Mouse (Mus musculus): Measurements from ENCODE around the gene Ddr2. TPM values are rescaled to one million over a fixed set of nuclear protein-coding genes. Genes with fewer than 3 reads are reported as not detected.

Gene Ddr2
- polyA plus RNA-seq, 1 experiment from 2014 or later, result 89.0 TPM

DNA sequence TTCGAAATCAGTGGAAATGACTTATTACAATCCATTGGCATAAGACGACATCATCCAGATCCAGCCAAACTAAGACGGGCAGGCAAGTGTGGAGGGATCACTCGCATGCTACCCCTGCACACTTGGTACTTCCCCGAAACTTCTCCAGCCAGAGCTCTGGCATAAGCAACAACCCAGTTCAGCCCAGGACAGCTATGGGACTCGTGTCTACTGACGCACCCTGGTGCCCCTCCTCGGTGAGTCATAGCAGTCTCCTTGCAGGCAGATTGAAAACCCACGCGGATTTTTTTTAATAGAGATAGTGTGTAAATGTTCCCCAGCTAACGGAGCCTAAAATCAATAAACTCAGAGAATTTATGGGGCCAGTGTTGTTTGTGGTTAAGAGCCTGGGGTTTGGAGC is 52.5 kb downstream of the Ddr2 start:
- H3K4me1 ChIP-seq, result peaks cover 14% of the 10 kb centered on the region
- H3K9ac ChIP-seq, result no peak overlapping the region
- H3K4me3 ChIP-seq (replicated peaks), result no peak overlapping the region
- H3K27ac ChIP-seq (replicated peaks), result no peak overlapping the region
- no peaks in the 10 kb centered on the region for H3K36me3 ChIP-seq
- WGBS, result 84% methylated on average over 11 of the region's 11 CpGs
- no peaks in the 10 kb centered on the region for H3K9me3 ChIP-seq (replicated peaks)
- ATAC-seq (ENCODE audit: insufficient number of reproducible peaks, low FRiP score, low TSS enrichment, low read depth), result no peak
- H3K4me2 ChIP-seq (replicated peaks), result no peak overlapping the region
- H3K27me3 ChIP-seq, result no peaks in the 10 kb centered on the region

DNA sequence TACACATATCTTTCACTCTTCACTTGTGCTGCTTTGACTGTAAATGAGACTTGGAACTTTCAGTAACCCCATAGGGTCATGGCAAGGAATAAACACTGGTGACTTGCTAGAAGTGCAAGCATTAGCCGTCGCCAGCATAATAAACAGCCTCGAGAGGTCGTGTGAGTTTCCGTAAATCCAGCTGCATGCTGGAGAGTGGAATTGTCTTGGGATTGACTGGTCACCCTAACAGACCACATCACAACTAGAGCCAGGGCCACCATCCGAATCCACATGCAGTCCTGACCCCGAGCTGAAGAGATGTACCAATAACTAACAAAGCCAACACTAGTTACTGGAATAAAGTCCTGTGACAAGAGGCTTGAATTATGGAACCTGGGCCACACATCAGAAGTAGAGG is 53.0 kb downstream of the Ddr2 start:
- Histone ChIP-seq H3K27ac (replicated peaks) (no peak overlapping the region; the same call in 1 of the 2 replicates), H3K9me3 (replicated peaks) (no peaks in the 10 kb centered on the region), H3K27me3 (no peaks in the 10 kb centered on the region), H3K36me3 (no peaks in the 10 kb centered on the region), H3K4me2 (replicated peaks) (no peak overlapping the region), H3K4me1 (peaks cover 19% of the 10 kb centered on the region), H3K9ac (no peak overlapping the region), H3K4me3 (replicated peaks) (no peak overlapping the region)
- 83% methylated on average over 7 of the region's 7 CpGs for WGBS
- ATAC-seq (ENCODE audit: insufficient number of reproducible peaks, low FRiP score, low TSS enrichment, low read depth), result no peak

DNA sequence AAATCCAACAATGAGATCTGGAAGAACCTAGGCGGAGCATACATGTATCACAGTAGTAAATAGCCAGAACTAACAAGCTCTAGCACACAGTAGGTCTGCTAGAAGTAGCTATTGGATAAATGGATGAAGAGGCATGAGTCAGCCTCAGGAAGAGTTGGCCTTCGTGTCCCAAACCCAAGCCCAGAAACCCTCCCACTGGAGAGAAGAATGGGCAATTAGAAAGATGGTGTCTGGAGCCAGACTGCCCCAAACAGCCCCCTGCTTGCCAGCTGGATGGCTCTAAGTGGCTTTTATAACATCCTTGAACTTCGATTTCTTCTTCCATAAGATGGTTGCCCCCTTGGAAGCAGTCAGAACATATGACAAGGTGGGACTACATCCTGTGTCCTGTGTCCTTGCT is 53.6 kb downstream of the Ddr2 start:
- H3K9me3 ChIP-seq (replicated peaks), result no peaks in the 10 kb centered on the region
- 83% methylated on average over 3 of the region's 3 CpGs for WGBS
- H3K4me2 ChIP-seq (replicated peaks), result no peak overlapping the region
- H3K36me3 ChIP-seq, result no peaks in the 10 kb centered on the region
- peak overlapping the region; percentile 17; the same call in 1 of the 2 replicates for H3K27ac ChIP-seq (replicated peaks)
- H3K27me3 ChIP-seq, result no peaks in the 10 kb centered on the region
- H3K9ac ChIP-seq, result no peak overlapping the region
- no peak for ATAC-seq (ENCODE audit: insufficient number of reproducible peaks, low FRiP score, low TSS enrichment, low read depth)
- peaks cover 26% of the 10 kb centered on the region for H3K4me1 ChIP-seq
- H3K4me3 ChIP-seq (replicated peaks), result no peak overlapping the region

DNA sequence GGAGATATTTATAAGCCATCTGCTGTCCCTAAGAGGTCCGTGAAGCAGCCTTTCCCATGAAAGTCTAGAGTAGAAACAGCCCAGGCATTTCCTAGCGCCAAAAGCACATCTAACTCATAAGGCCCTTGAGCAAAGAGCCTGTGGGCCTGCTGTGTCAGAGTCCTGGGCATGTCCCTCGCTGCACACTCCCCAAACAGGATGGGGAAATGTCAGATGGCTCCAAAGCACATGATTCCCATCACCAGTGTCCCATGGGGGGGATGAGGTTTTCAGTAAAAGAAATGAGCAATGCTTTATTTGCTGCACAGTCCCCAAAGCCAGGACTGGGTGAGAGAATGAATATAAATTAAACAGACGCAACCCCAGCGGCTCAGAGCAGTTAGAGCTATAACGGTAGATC is 54.3 kb downstream of the Ddr2 start:
- H3K9me3 ChIP-seq (replicated peaks), result no peaks in the 10 kb centered on the region
- H3K4me1 ChIP-seq, result peaks cover 33% of the 10 kb centered on the region
- no peak overlapping the region; the same call in 1 of the 2 replicates for H3K27ac ChIP-seq (replicated peaks)
- H3K36me3 ChIP-seq, result no peaks in the 10 kb centered on the region
- no peak for ATAC-seq (ENCODE audit: insufficient number of reproducible peaks, low FRiP score, low TSS enrichment, low read depth)
- no peak overlapping the region for H3K9ac ChIP-seq
- 51% methylated on average over 6 of the region's 6 CpGs for WGBS
- no peak overlapping the region for H3K4me3 ChIP-seq (replicated peaks)
- H3K4me2 ChIP-seq (replicated peaks), result no peak overlapping the region
- no peaks in the 10 kb centered on the region for H3K27me3 ChIP-seq

DNA sequence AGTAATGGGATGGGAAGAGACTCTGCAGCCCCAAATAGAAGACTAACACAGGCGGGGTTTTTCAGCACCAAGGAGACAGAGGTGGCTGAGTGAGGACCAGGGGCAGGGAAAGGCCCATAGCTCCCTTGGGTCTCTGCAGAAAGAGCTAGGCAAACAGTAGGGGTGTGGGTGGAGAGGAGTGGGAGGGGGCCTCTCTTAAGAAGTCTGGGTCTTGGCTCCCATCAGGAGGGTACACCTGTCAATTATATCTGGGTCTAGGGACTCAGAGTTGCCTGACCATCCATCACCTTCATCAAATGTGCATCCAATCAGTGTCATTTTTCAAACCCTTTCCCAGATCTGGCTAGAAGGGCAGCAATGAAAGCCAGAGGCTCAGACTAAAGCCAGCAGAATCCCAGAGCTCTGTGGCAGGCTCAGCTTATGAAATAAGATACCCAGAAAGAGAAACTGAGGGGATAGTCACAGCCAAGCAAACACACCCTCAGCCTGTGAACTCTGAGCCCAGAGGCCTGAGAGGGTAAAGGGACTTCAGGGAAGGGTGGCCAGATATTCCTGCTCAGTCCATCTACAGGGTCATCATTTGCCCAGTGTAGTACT is 58.0 kb downstream of the Ddr2 start:
- 0 out of 2 replicates have a peak, but pooled peaks have one; percentile 20 for ATAC-seq (ENCODE audit: insufficient number of reproducible peaks, low FRiP score, low TSS enrichment, low read depth)
- Histone ChIP-seq H3K27me3 (no peaks in the 10 kb centered on the region), H3K27ac (replicated peaks) (peak overlapping the region; percentile 78), H3K4me2 (replicated peaks) (no peak overlapping the region), H3K36me3 (no peaks in the 10 kb centered on the region), H3K9ac (no peak overlapping the region), H3K4me1 (peaks cover 34% of the 10 kb centered on the region), H3K4me3 (replicated peaks) (no peak overlapping the region), H3K9me3 (replicated peaks) (no peaks in the 10 kb centered on the region)
- 68% methylated on average over 1 of the region's 1 CpGs for WGBS

DNA sequence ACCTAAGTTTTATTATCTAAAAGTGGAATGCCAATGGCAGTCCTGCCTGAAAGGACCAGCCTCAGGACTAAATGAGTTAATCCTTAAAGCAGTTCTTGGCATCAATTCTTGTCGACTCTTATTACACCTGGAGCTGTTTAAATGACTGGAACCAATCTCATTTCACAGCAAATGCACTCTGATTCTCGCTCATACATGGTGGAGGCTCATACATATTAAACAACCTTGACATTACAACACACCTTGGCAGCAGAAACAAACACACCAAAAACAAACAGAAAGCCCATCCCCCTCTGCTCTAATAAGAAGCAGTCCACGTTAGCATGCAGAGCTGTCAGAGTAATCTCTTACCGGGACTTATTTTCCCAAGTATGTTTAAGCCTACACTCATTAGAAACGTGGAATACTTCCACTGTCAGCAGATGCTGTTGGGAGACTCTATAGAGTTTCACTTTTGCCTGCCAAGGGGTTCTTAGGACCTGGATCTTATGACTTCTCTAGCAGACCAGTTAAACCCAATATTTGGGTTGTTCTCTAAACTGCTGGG is 58.9 kb downstream of the Ddr2 start:
- Histone ChIP-seq H3K4me2 (replicated peaks) (no peak overlapping the region), H3K4me3 (replicated peaks) (no peak overlapping the region), H3K9ac (no peak overlapping the region), H3K27ac (replicated peaks) (peak overlapping the region; percentile 78; the same call in 1 of the 2 replicates), H3K9me3 (replicated peaks) (no peaks in the 10 kb centered on the region), H3K36me3 (no peaks in the 10 kb centered on the region), H3K4me1 (peaks cover 31% of the 10 kb centered on the region), H3K27me3 (no peaks in the 10 kb centered on the region)
- peak; percentile 61 for ATAC-seq (ENCODE audit: insufficient number of reproducible peaks, low FRiP score, low TSS enrichment, low read depth)
- WGBS, result 18% methylated on average over 5 of the region's 5 CpGs

DNA sequence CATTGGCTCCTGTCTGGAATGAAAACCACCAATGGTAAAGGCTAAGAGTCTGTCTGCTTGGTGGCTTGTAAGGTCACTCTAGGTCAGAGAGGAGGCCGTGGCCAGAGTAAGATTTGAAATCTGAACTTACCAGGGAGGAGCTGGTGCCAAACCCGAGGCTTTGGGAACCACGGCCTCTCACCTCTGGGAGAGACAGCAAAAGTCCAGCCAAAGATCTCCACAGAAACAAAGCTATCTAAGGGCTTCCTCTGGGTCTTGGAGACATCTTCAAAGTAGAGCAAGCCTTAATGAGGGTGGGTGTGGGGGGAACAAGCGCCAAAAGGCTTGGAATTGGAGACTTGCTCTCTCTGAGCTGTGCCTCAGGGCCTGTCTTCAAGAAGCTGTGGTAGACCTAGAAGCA is 62.1 kb downstream of the Ddr2 start:
- Histone ChIP-seq H3K4me1 (peaks cover 23% of the 10 kb centered on the region), H3K36me3 (no peaks in the 10 kb centered on the region), H3K9ac (no peak overlapping the region), H3K4me2 (replicated peaks) (no peak overlapping the region), H3K27me3 (no peaks in the 10 kb centered on the region), H3K27ac (replicated peaks) (no peak overlapping the region), H3K4me3 (replicated peaks) (no peak overlapping the region), H3K9me3 (replicated peaks) (no peaks in the 10 kb centered on the region)
- whole genome bisulfite sequencing, result 68% methylated on average over 4 of the region's 4 CpGs
- no peak for ATAC-seq (ENCODE audit: insufficient number of reproducible peaks, low FRiP score, low TSS enrichment, low read depth)

DNA sequence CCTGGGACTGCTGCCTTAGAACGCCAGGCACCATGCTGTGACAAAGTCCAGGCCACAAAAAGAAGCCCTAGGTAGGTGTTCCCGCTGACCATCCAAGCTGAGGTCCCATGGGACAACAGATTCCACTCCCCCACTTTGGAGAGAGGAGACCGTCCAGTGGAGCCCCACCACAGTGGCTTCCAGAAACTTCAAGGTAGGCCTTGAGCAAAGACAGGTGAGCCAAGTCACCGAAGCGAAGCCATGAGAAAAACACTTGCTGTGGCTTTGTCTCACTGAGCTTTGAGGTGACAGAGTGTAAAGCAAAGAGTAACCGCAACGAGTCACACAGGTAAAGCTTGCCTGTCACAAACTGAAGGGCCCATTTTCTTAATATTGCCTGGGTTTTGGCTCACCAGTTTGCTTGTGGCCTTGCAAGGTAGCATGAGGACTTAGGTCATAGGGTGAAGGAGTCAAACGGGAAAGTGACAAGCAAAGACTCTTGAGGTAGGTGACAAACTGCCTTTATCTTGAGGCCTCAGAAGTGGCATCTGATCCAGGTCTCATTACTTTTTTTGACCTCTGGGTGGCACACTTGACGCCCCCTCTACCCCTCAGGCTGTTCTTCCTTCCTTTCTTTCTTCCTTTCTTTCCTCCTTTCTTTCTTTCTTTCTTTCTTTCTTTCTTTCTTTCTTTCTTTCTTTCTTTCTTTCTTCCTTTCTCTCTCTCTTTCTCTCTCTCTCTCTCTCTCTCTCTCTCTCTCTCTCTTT is 65.7 kb downstream of the Ddr2 start:
- WGBS, result 74% methylated on average over 9 of the region's 9 CpGs
- ATAC-seq (ENCODE audit: insufficient number of reproducible peaks, low FRiP score, low TSS enrichment, low read depth), result no peak
- H3K36me3 ChIP-seq, result no peaks in the 10 kb centered on the region

DNA sequence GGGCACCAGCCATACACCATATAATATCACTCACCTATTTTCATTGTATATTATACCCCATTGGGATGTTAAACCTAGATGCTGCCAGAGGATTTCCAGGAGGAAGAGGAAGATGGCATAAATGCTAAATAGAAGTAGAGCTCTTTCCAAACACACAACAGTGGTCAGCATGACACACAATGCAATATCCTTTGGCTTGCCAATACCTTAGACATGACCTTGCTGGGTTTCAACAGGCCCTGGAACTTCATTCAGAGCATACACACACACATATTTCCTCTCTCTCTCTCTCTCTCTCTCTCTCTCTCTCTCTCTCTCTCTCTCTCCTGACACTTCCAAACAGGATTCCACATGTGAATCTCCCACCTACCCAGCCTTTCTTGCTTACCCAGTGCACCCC is 66.8 kb downstream of the Ddr2 start:
- H3K27me3 ChIP-seq, result no peaks in the 10 kb centered on the region
- ATAC-seq (ENCODE audit: insufficient number of reproducible peaks, low FRiP score, low TSS enrichment, low read depth), result no peak
- no peak overlapping the region for H3K4me3 ChIP-seq (replicated peaks)
- H3K9ac ChIP-seq, result no peak overlapping the region
- H3K9me3 ChIP-seq (replicated peaks), result no peaks in the 10 kb centered on the region
- H3K4me2 ChIP-seq (replicated peaks), result no peak overlapping the region
- H3K27ac ChIP-seq (replicated peaks), result no peak overlapping the region
- no peaks in the 10 kb centered on the region for H3K36me3 ChIP-seq
- H3K4me1 ChIP-seq, result no peaks in the 10 kb centered on the region

More for the DNA sequence above, 65.7 kb downstream of the Ddr2 start:
- no peak overlapping the region for H3K4me3 ChIP-seq (replicated peaks)
- no peak overlapping the region for H3K4me2 ChIP-seq (replicated peaks)
- H3K27me3 ChIP-seq, result no peaks in the 10 kb centered on the region
- no peak overlapping the region for H3K27ac ChIP-seq (replicated peaks)
- H3K9me3 ChIP-seq (replicated peaks), result no peaks in the 10 kb centered on the region
- no peaks in the 10 kb centered on the region for H3K4me1 ChIP-seq
- no peak overlapping the region for H3K9ac ChIP-seq

DNA sequence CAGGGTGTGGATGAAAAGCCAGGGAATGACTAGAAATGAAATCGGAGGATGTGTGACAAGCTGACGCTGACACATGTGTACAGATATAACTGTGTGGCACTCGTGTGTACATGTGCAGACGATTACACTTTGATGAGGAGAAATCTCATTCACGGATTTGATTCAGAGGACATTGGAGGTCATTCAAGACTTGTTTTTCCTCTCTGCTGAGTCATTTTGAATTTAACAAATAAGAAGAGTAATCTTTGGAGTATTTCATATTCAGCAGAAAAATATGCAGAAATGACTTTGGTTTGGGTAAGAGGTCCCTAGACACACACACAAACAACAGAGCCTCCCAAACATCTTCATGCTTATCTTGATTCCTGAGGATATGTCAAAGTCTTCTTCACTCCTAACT is 67.6 kb downstream of the Ddr2 start:
- Histone ChIP-seq H3K9me3 (replicated peaks) (no peaks in the 10 kb centered on the region), H3K36me3 (no peaks in the 10 kb centered on the region), H3K9ac (no peak overlapping the region), H3K27me3 (no peaks in the 10 kb centered on the region), H3K27ac (replicated peaks) (no peak overlapping the region), H3K4me1 (no peaks in the 10 kb centered on the region), H3K4me3 (replicated peaks) (no peak overlapping the region), H3K4me2 (replicated peaks) (no peak overlapping the region)
- WGBS, result 78% methylated on average over 5 of the region's 5 CpGs
- no peak for ATAC-seq (ENCODE audit: insufficient number of reproducible peaks, low FRiP score, low TSS enrichment, low read depth)

DNA sequence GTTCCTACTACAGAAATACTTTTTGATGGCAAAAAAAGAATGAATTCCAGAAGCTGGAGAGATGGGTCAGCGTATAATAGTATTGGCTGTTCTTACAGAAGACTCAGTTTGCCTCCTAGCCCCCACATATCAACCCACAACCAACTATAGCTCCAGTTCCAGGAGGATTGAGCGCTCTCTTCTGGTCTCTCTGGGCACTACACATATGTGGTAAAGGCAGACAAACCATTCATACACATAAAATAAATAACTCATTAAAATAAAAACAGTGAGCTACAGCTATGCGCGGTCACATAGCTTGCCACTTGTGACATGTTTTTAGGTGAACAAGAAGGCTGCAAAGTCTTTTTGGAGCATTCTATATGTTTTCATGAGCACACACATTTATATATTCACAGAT is 71.2 kb downstream of the Ddr2 start:
- H3K27ac ChIP-seq (replicated peaks), result no peak overlapping the region
- ATAC-seq (ENCODE audit: insufficient number of reproducible peaks, low FRiP score, low TSS enrichment, low read depth), result no peak
- H3K36me3 ChIP-seq, result 0 out of 2 replicates have a peak, but pooled peaks cover 3% of the 10 kb centered on the region
- no peaks in the 10 kb centered on the region for H3K4me1 ChIP-seq
- no peaks in the 10 kb centered on the region for H3K9me3 ChIP-seq (replicated peaks)
- no peak overlapping the region for H3K4me2 ChIP-seq (replicated peaks)
- no peak overlapping the region for H3K9ac ChIP-seq
- H3K4me3 ChIP-seq (replicated peaks), result no peak overlapping the region
- 71% methylated on average over 4 of the region's 4 CpGs for WGBS
- no peaks in the 10 kb centered on the region for H3K27me3 ChIP-seq
